Mouse (Mus musculus): ENCODE data around the gene Apom. TPM values are rescaled to one million over a fixed set of nuclear protein-coding genes. Genes with fewer than 3 reads are reported as not detected.

Apom gene
- polyA plus RNA-seq, 1 experiment from 2014 or later, result 0.53 TPM

- Histone ChIP-seq H3K36me3 (peaks cover 79% of the 10 kb centered on the region), H3K9me3 (replicated peaks) (no peaks in the 10 kb centered on the region), H3K4me1 (peaks cover 8% of the 10 kb centered on the region), H3K27me3 (ENCODE audit: low read depth, poor library complexity, severe bottlenecking) (no peaks in the 10 kb centered on the region), H3K27ac (replicated peaks) (no peak overlapping the region), H3K4me3 (no peak overlapping the region)
- DNase-seq (ENCODE audit: low spot score), result no peak
- WGBS, result 91% methylated on average over 11 of the region's 11 CpGs
Observed at GRCm38 (mm10) chr17:35101161-35101560, 30.7 kb downstream of the Apom start.

DNA sequence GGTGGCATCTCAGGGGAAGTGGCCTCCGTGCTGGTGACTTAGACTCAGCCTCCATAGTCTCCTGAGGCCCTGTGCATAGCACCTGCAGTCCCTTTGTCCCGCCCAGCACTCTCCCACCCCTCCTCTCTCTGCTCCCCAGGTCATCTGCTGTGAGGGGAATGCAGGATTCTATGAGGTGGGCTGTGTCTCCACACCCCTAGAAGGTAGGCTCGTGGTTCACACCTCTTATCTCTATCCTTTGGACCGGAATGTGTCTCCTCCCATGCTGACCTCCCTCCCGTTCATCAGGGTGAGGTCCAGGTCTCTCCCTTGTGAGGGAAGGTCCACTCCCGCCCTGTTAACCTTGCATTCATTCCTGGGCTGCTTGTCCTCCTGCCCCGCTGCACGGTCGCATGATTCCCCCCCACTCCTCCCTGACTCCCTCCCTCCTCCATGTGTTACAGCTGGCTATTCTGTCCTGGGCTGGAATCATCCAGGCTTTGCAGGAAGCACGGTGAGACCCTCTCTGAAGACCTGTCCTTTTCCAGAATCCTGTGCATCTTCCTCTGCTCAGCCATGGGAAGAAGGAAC is 31.6 kb downstream of the Apom start:
- H3K9me3 ChIP-seq (replicated peaks), result no peaks in the 10 kb centered on the region
- H3K27me3 ChIP-seq (ENCODE audit: low read depth, poor library complexity, severe bottlenecking), result no peaks in the 10 kb centered on the region
- H3K27ac ChIP-seq (replicated peaks), result no peak overlapping the region
- no peak overlapping the region for H3K4me3 ChIP-seq
- H3K4me1 ChIP-seq, result no peaks in the 10 kb centered on the region
- WGBS, result 77% methylated on average over 10 of the region's 10 CpGs
- DNase-seq (ENCODE audit: low spot score), result no peak
- peaks cover 88% of the 10 kb centered on the region for H3K36me3 ChIP-seq

- no peaks in the 10 kb centered on the region for H3K27me3 ChIP-seq (ENCODE audit: low read depth, poor library complexity, severe bottlenecking)
- H3K27ac ChIP-seq (replicated peaks), result no peak overlapping the region
- no peaks in the 10 kb centered on the region for H3K4me1 ChIP-seq
- DNase-seq (ENCODE audit: low spot score), result no peak
- H3K9me3 ChIP-seq (replicated peaks), result no peaks in the 10 kb centered on the region
- WGBS, result 74% methylated on average over 12 of the region's 12 CpGs
- H3K36me3 ChIP-seq, result peaks cover 99% of the 10 kb centered on the region
- no peak overlapping the region for H3K4me3 ChIP-seq
Observed at GRCm38 (mm10) chr17:35097164-35097655, 34.6 kb downstream of the Apom start.

DNA sequence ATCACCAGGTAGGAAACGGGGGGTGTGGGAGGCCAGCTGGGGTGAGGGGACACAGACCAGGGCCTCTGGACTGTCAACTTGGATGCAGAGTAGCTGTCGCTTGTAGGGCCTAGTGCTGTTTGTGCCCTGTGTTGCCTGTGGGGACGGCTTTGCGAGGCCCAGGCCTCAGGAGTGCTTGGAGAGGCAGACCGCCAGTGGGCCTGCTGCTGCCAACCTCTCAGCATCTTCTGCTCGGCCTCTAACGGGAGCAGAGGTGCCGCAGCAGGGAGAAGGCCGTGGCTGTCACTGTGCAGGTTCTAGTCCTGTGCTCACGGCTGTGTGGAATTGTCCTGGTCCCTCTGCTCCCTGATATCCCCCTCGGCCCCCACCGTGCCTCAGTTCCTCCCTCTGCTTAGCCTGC is 35.3 kb downstream of the Apom start:
- no peak for DNase-seq (ENCODE audit: low spot score)
- no peaks in the 10 kb centered on the region for H3K4me1 ChIP-seq
- no peak overlapping the region for H3K27ac ChIP-seq (replicated peaks)
- H3K9me3 ChIP-seq (replicated peaks), result no peaks in the 10 kb centered on the region
- no peak overlapping the region for H3K4me3 ChIP-seq
- WGBS, result 82% methylated on average over 12 of the region's 12 CpGs
- peaks cover 99% of the 10 kb centered on the region for H3K36me3 ChIP-seq
- no peaks in the 10 kb centered on the region for H3K27me3 ChIP-seq (ENCODE audit: low read depth, poor library complexity, severe bottlenecking)

- Histone ChIP-seq H3K36me3 (peaks cover 93% of the 10 kb centered on the region), H3K9me3 (replicated peaks) (no peaks in the 10 kb centered on the region), H3K4me3 (no peak overlapping the region), H3K27me3 (ENCODE audit: low read depth, poor library complexity, severe bottlenecking) (no peaks in the 10 kb centered on the region), H3K27ac (replicated peaks) (no peak overlapping the region), H3K4me1 (peaks cover 12% of the 10 kb centered on the region)
- no peak for DNase-seq (ENCODE audit: low spot score)
- WGBS, result 91% methylated on average over 15 of the region's 15 CpGs
Observed at GRCm38 (mm10) chr17:35094475-35095365, 37.1 kb downstream of the Apom start.

DNA sequence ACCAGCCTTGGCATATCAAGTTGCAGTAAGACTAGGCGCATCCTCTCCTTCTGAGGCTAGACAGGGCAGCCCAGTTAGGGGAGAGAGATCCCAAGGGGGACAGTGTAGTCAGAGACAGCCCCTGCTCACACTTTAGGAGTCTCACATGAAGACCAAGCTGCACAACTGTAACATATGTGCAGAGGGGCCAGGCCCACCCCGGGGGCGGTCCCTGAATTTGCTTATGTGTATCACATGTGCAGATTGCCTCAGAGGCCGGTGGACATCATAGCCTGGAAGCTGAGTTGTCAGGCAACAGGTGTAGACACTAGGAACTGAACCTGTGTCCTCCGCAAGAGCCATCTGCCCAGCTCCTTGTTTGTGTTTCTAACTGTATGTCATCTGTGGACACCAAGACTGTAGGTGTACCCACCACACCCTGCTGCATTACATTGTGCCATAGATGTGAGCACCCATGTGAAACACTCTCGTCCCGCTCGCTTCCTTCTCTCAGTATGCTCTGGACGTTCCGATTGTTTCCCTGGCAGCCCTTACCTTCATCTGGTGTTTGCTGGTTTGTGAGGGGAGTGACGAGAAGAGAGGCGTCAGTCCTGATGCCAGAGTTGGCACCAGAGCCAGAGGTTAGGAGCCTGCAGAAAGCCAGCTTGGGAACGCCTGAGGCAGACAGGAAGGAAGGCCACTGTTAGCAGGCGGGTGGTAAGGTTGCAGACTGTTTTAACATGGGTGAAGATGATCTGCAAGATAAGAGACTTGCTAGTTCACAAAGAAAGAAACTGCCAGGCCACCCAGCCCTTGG is 39.2 kb downstream of the Apom start:
- WGBS, result 91% methylated on average over 14 of the region's 14 CpGs
- Histone ChIP-seq H3K4me3 (no peak overlapping the region), H3K27me3 (ENCODE audit: low read depth, poor library complexity, severe bottlenecking) (no peaks in the 10 kb centered on the region), H3K27ac (replicated peaks) (no peak overlapping the region), H3K4me1 (peaks cover 14% of the 10 kb centered on the region), H3K36me3 (peaks cover 73% of the 10 kb centered on the region), H3K9me3 (replicated peaks) (no peaks in the 10 kb centered on the region)
- no peak for DNase-seq (ENCODE audit: low spot score)

DNA sequence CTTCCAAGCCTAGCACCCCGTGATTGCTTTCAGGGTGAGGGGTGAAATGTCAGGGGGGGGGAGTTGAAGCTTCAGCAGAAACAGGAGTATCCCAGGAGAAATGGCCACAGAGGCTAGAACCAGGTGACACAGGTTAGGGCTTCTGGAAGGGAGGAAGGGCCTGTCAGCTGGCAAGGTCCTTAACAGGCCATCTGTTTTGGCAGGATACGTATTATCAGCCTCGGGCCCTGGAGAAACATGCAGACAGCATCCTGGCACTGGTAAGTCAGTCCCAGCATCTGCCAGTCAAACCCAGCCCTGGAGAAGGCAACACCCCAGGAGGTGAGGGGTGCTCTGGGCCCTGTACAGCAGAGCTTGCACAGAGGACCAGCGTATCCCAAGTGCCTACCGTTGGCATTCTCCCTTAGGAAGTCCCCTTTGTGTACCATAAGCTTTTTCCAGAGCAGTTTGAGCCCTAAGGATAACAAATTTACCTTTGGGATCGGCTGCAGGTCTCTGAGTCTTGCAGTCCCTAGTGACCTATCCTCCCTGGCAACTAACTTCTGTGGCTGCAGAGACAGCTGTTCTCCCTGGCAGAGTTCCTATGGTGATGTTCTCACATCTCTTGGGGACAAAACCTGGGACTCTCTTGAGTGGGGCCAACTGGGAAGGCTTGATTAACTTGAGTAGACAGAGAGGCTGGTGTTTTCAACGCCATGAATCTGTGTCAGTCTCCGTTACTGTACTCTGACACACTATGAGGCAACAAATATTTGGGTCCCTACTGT is 41.5 kb downstream of the Apom start:
- peak overlapping the region; percentile 99; the same call in 1 of the 2 replicates for H3K27ac ChIP-seq (replicated peaks)
- H3K36me3 ChIP-seq, result peaks cover 50% of the 10 kb centered on the region

DNA sequence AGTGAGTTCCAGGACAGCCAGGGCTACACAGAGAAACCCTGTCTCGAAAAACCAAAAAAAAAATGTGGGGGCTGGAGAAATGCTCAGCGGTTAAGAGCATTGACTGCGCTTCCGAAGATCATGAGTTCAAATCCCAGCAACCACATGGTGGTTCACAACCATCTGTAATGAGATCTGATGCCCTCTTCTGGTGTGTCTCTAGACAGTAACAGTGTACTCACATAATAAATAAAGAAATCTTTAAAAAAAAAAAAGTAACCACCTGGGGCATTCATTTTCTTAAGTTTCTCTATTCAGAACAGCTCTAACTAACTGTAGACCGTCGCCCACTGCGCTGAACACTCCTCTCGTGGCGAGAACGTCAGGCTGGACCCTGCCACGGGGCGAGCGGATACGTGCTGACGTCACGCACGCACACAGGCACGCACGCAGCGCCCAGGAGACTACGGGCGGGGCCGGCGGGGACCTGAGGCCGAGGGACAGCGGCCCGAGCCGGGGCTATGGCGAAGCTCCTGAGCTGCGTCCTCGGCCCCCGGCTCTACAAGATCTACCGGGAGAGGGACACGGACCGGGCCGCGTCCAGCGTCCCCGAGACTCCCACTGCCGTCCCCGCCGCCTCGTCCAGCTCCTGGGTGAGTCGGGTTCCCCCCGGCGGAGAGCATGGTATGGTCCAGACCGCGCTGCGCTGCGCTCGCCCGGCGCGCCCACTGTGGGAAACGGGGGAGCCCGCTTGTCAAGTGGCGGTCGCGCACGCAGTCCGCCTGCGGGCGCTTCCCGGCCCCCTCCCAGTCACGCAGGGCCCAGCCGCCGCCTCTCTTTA is 42.8 kb downstream of the Apom start, which contains the start of gene Abhd16a:
Abhd16a (plus strand) TSS at position 439 of the 820 bp plus-strand sequence.
- Histone ChIP-seq H3K27ac (replicated peaks) (peak within 1 kb of the TSS; percentile 99), H3K9me3 (replicated peaks) (no peaks in the 10 kb centered on the region), H3K4me1 (peaks cover 14% of the 10 kb centered on the region), H3K36me3 (peaks cover 37% of the 10 kb centered on the region), H3K4me3 (peak within 1 kb of the TSS; percentile 82), H3K27me3 (ENCODE audit: low read depth, poor library complexity, severe bottlenecking) (no peaks in the 10 kb centered on the region)
- 3% methylated on average over 67 of the region's 67 CpGs for WGBS
- peak; percentile 95 for DNase-seq (ENCODE audit: low spot score)

More for the DNA sequence above, 41.5 kb downstream of the Apom start:
- H3K4me3 ChIP-seq, result peak overlapping the region; percentile 82
- peaks cover 14% of the 10 kb centered on the region for H3K4me1 ChIP-seq
- no peaks in the 10 kb centered on the region for H3K27me3 ChIP-seq (ENCODE audit: low read depth, poor library complexity, severe bottlenecking)
- H3K9me3 ChIP-seq (replicated peaks), result no peaks in the 10 kb centered on the region
- WGBS, result 81% methylated on average over 8 of the region's 8 CpGs
- no peak for DNase-seq (ENCODE audit: low spot score)

DNA sequence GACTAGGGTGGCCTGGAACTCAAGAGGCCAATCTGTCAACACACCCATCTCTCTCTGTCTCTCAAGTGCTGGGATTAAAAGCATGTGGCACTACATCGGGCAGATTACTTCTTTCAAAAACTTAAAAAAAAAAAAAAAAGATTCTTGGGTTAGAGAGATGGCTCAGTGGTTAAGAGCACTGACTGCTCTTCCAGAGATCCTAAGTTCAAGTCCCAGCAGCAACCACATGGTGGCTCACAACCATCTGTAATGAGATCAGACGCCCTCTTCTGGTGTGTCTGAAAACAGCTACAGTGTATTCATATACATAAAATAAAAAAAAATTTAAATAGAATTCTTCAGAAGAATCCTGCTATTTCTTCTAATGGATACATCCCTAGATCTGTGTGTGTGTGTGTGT is 43.7 kb downstream of the Apom start:
- Histone ChIP-seq H3K27ac (replicated peaks) (no peak overlapping the region), H3K27me3 (ENCODE audit: low read depth, poor library complexity, severe bottlenecking) (no peaks in the 10 kb centered on the region), H3K9me3 (replicated peaks) (no peaks in the 10 kb centered on the region), H3K36me3 (peaks cover 28% of the 10 kb centered on the region), H3K4me3 (no peak overlapping the region), H3K4me1 (peaks cover 14% of the 10 kb centered on the region)
- 57% methylated on average over 2 of the region's 2 CpGs for WGBS
- no peak for DNase-seq (ENCODE audit: low spot score)

GRCm38 (mm10) chr17:35085208-35085865 is 46.5 kb downstream of the Apom start, which contains the start of gene Ly6g6f:
Gene Ly6g6f, minus strand, starts transcription at chr17:35085610.
- 86% methylated on average over 7 of the region's 7 CpGs for WGBS
- Histone ChIP-seq H3K9me3 (replicated peaks) (no peaks in the 10 kb centered on the region), H3K27me3 (ENCODE audit: low read depth, poor library complexity, severe bottlenecking) (no peaks in the 10 kb centered on the region), H3K27ac (replicated peaks) (no peak within 1 kb of the TSS), H3K36me3 (peaks cover under 1% of the 10 kb centered on the region; the same call in 1 of the 2 replicates), H3K4me1 (peaks cover 10% of the 10 kb centered on the region), H3K4me3 (no peak within 1 kb of the TSS)
- DNase-seq (ENCODE audit: low spot score), result no peak
